Mouse (Mus musculus): ENCODE measurements around the gene Muc3. TPM values are rescaled to one million over a fixed set of nuclear protein-coding genes. Genes with fewer than 3 reads are reported as not detected.

Muc3 gene
- polyA plus RNA-seq, 1 experiment from 2014 or later: not detected

GRCm38 (mm10) chr5:137111542-137112408 is 37.3 kb downstream of the Muc3 start:
- no peak overlapping the region for H3K4me3 ChIP-seq (ENCODE audit: inconsistent target)
- 92% methylated on average over 4 of the region's 5 CpGs for WGBS (ENCODE audit: missing documents)
- H3K36me3 ChIP-seq (ENCODE audit: inconsistent target): peaks cover 43% of the 10 kb centered on the region
- peaks cover 35% of the 10 kb centered on the region for H3K79me2 ChIP-seq (ENCODE audit: inconsistent target)
- no peak overlapping the region for H3K27ac ChIP-seq

- 95% methylated on average over 12 of the region's 12 CpGs for WGBS (ENCODE audit: missing documents)
- H3K79me2 ChIP-seq (ENCODE audit: inconsistent target): peaks cover 34% of the 10 kb centered on the region
- H3K4me3 ChIP-seq (ENCODE audit: inconsistent target): no peak overlapping the region
- H3K36me3 ChIP-seq (ENCODE audit: inconsistent target): peaks cover 43% of the 10 kb centered on the region
- H3K27ac ChIP-seq: no peak overlapping the region
These were observed 38.3 kb downstream of the Muc3 start for GRCm38 (mm10) chr5:137110863-137111262.

GRCm38 (mm10) chr5:137109941-137110593 is 39.1 kb downstream of the Muc3 start:
- no peak overlapping the region for H3K27ac ChIP-seq
- peaks cover 50% of the 10 kb centered on the region for H3K36me3 ChIP-seq (ENCODE audit: inconsistent target)
- H3K79me2 ChIP-seq (ENCODE audit: inconsistent target): peaks cover 26% of the 10 kb centered on the region
- WGBS (ENCODE audit: missing documents): 95% methylated on average over 25 of the region's 25 CpGs
- no peak overlapping the region for H3K4me3 ChIP-seq (ENCODE audit: inconsistent target)

GRCm38 (mm10) chr5:137108111-137108510 is 41.0 kb downstream of the Muc3 start:
- Histone ChIP-seq H3K4me3 (ENCODE audit: inconsistent target) (no peak overlapping the region), H3K79me2 (ENCODE audit: inconsistent target) (peaks cover 7% of the 10 kb centered on the region; the same call in 1 of the 2 replicates), H3K36me3 (ENCODE audit: inconsistent target) (peaks cover 34% of the 10 kb centered on the region), H3K27ac (no peak overlapping the region)
- WGBS (ENCODE audit: missing documents): 81% methylated on average over 6 of the region's 6 CpGs

- H3K79me2 ChIP-seq (ENCODE audit: inconsistent target): peaks cover 2% of the 10 kb centered on the region; the same call in 1 of the 2 replicates
- WGBS (ENCODE audit: missing documents): 80% methylated on average over 8 of the region's 8 CpGs
- H3K27ac ChIP-seq: no peak overlapping the region
- peaks cover 30% of the 10 kb centered on the region for H3K36me3 ChIP-seq (ENCODE audit: inconsistent target)
- no peak overlapping the region for H3K4me3 ChIP-seq (ENCODE audit: inconsistent target)
These were observed 41.5 kb downstream of the Muc3 start for GRCm38 (mm10) chr5:137107670-137108069.

- Histone ChIP-seq H3K4me3 (ENCODE audit: inconsistent target) (no peak overlapping the region), H3K79me2 (ENCODE audit: inconsistent target) (no peaks in the 10 kb centered on the region), H3K27ac (no peak overlapping the region), H3K36me3 (ENCODE audit: inconsistent target) (peaks cover 27% of the 10 kb centered on the region)
- 34% methylated on average over 6 of the region's 6 CpGs for WGBS (ENCODE audit: missing documents)
These were observed 42.1 kb downstream of the Muc3 start for GRCm38 (mm10) chr5:137107024-137107423.

GRCm38 (mm10) chr5:137106434-137106833 is 42.7 kb downstream of the Muc3 start:
- H3K27ac ChIP-seq: no peak overlapping the region
- no peaks in the 10 kb centered on the region for H3K79me2 ChIP-seq (ENCODE audit: inconsistent target)
- 95% methylated on average over 4 of the region's 4 CpGs for WGBS (ENCODE audit: missing documents)
- H3K36me3 ChIP-seq (ENCODE audit: inconsistent target): peaks cover 22% of the 10 kb centered on the region
- no peak overlapping the region for H3K4me3 ChIP-seq (ENCODE audit: inconsistent target)

- no peak overlapping the region for H3K27ac ChIP-seq
- WGBS (ENCODE audit: missing documents): 94% methylated on average over 2 of the region's 2 CpGs
- H3K36me3 ChIP-seq (ENCODE audit: inconsistent target): peaks cover 10% of the 10 kb centered on the region; the same call in 1 of the 2 replicates
- no peaks in the 10 kb centered on the region for H3K79me2 ChIP-seq (ENCODE audit: inconsistent target)
- no peak overlapping the region for H3K4me3 ChIP-seq (ENCODE audit: inconsistent target)
These were observed 45.2 kb downstream of the Muc3 start for GRCm38 (mm10) chr5:137103969-137104368.

- H3K4me3 ChIP-seq (ENCODE audit: inconsistent target): no peak overlapping the region
- WGBS (ENCODE audit: missing documents): 32% methylated on average over 27 of the region's 28 CpGs
These were observed 46.3 kb downstream of the Muc3 start for GRCm38 (mm10) chr5:137102575-137103522.

GRCm38 (mm10) chr5:137102078-137102477 is 47.0 kb downstream of the Muc3 start:
- no peak overlapping the region for H3K27ac ChIP-seq
- no peaks in the 10 kb centered on the region for H3K79me2 ChIP-seq (ENCODE audit: inconsistent target)
- 87% methylated on average over 9 of the region's 10 CpGs for WGBS (ENCODE audit: missing documents)
- peaks cover 10% of the 10 kb centered on the region; the same call in 1 of the 2 replicates for H3K36me3 ChIP-seq (ENCODE audit: inconsistent target)
- no peak overlapping the region for H3K4me3 ChIP-seq (ENCODE audit: inconsistent target)

More at GRCm38 (mm10) chr5:137102575-137103522, 46.3 kb downstream of the Muc3 start:
- Histone ChIP-seq H3K79me2 (ENCODE audit: inconsistent target) (no peaks in the 10 kb centered on the region), H3K36me3 (ENCODE audit: inconsistent target) (peaks cover 10% of the 10 kb centered on the region; the same call in 1 of the 2 replicates), H3K27ac (no peak overlapping the region)

GRCm38 (mm10) chr5:137100660-137101059 is 48.5 kb downstream of the Muc3 start:
- WGBS (ENCODE audit: missing documents): 83% methylated on average over 4 of the region's 4 CpGs
- Histone ChIP-seq H3K36me3 (ENCODE audit: inconsistent target) (peaks cover 9% of the 10 kb centered on the region; the same call in 1 of the 2 replicates), H3K79me2 (ENCODE audit: inconsistent target) (no peaks in the 10 kb centered on the region), H3K27ac (no peak overlapping the region), H3K4me3 (ENCODE audit: inconsistent target) (no peak overlapping the region)

GRCm38 (mm10) chr5:137098418-137098817 is 50.7 kb downstream of the Muc3 start:
- H3K4me3 ChIP-seq (ENCODE audit: inconsistent target): no peak overlapping the region
- H3K79me2 ChIP-seq (ENCODE audit: inconsistent target): no peaks in the 10 kb centered on the region
- no peak overlapping the region for H3K27ac ChIP-seq
- WGBS (ENCODE audit: missing documents): 67% methylated on average over 11 of the region's 11 CpGs
- H3K36me3 ChIP-seq (ENCODE audit: inconsistent target): no peaks in the 10 kb centered on the region

GRCm38 (mm10) chr5:137096037-137096436 is 53.1 kb downstream of the Muc3 start:
- Histone ChIP-seq H3K36me3 (ENCODE audit: inconsistent target) (no peaks in the 10 kb centered on the region), H3K4me3 (ENCODE audit: inconsistent target) (no peak overlapping the region), H3K79me2 (ENCODE audit: inconsistent target) (no peaks in the 10 kb centered on the region), H3K27ac (no peak overlapping the region)
- WGBS (ENCODE audit: missing documents): 69% methylated on average over 1 of the region's 1 CpGs

- H3K36me3 ChIP-seq (ENCODE audit: inconsistent target): no peaks in the 10 kb centered on the region
- H3K27ac ChIP-seq: no peak overlapping the region
- H3K79me2 ChIP-seq (ENCODE audit: inconsistent target): no peaks in the 10 kb centered on the region
- H3K4me3 ChIP-seq (ENCODE audit: inconsistent target): no peak overlapping the region
- 52% methylated on average over 10 of the region's 10 CpGs for WGBS (ENCODE audit: missing documents)
These were observed 54.0 kb downstream of the Muc3 start for GRCm38 (mm10) chr5:137095135-137095534.

Data from macrophage (primary cell).